Mouse (Mus musculus) liver, embryonic 14.5 days (tissue): Measurements from ENCODE around the gene Rhebl1. TPM values are rescaled to one million over a fixed set of nuclear protein-coding genes. Genes with fewer than 3 reads are reported as not detected.

ENCODE experiments used
- ATAC-seq: fragments of 200-750 bp; cut with Nextera tagmentation; 2 replicates; pipeline ENCODE4 v1.8.0; 2017; ENCODE audit warnings: moderate number of reproducible peaks, mild to moderate bottlenecking, moderate library complexity; ENCODE audit not compliant: insufficient read depth
- DNase-seq, 3 experiments: peaks; one replicate each; pipeline ENCODE4 v3.0.0-alpha.2; 2012 to 2013; ENCODE audit warnings: low read depth in 3 of 3, low spot score in 3 of 3
- H3K27ac ChIP-seq: fragments of 300-500 bp; sonication (generic); 2 replicates; pipeline ENCODE4 v1.5.1; 2014; ENCODE audit warnings: moderate library complexity, mild to moderate bottlenecking, control low read depth, inconsistent platforms
- H3K27me3 ChIP-seq: fragments of 300-500 bp; sonication (generic); 2 replicates; pipeline ENCODE4 v1.6.1; 2014; ENCODE audit warnings: mild to moderate bottlenecking, low read length, moderate library complexity; ENCODE audit not compliant: control insufficient read depth, insufficient read depth
- H3K36me3 ChIP-seq: fragments of 300-500 bp; sonication (generic); replicated peaks from 2 replicates; pipeline ENCODE4 v1.6.1; 2014; ENCODE audit warnings: low read depth; ENCODE audit not compliant: control insufficient read depth, insufficient read depth
- H3K4me1 ChIP-seq, 2 experiments: fragments of 200-500 bp in 1 of 2; fragments of 300-500 bp in 1 of 2; sonication (generic) in 1 of 2; replicated peaks; 2 replicates each; pipeline ENCODE4 v1.6.1; 2012 to 2014; ENCODE audit warnings: antibody characterized with exemption in 1 of 2, inconsistent platforms in 1 of 2, low read length in 1 of 2; ENCODE audit not compliant: control insufficient read depth in 2 of 2, insufficient read depth in 2 of 2
- H3K4me2 ChIP-seq: fragments of 300-500 bp; sonication (generic); 2 replicates; pipeline ENCODE4 v1.6.1; 2014; ENCODE audit warnings: low read depth, mild to moderate bottlenecking, control low read depth, moderate library complexity
- H3K4me3 ChIP-seq, 2 experiments: fragments of 200-500 bp in 1 of 2; fragments of 300-500 bp in 1 of 2; sonication (generic) in 1 of 2; 2 replicates each; pipeline ENCODE4 v1.5.1; 2012 to 2014; ENCODE audit warnings: low read depth in 2 of 2, low read length in 2 of 2, mild to moderate bottlenecking in 2 of 2, control low read depth in 1 of 2, inconsistent platforms in 1 of 2, moderate library complexity in 1 of 2; ENCODE audit not compliant: insufficient read depth in 1 of 2
- H3K9ac ChIP-seq: fragments of 300-500 bp; sonication (generic); replicated peaks from 2 replicates; pipeline ENCODE4 v1.6.1; 2014; ENCODE audit warnings: mild to moderate bottlenecking, control low read depth, moderate library complexity
- H3K9me3 ChIP-seq: fragments of 300-500 bp; sonication (generic); 2 replicates; pipeline ENCODE4 v1.6.1; 2016; ENCODE audit warnings: low read length, mixed read lengths; ENCODE audit not compliant: control insufficient read depth
- CTCF ChIP-seq: IDR thresholded peaks from 2 replicates; pipeline ENCODE4 v1.5.1; 2016; ENCODE audit warnings: antibody characterized with exemption, low read depth, control low read depth
- EP300 ChIP-seq: IDR thresholded peaks from 2 replicates; pipeline ENCODE4 v1.6.1; 2016; ENCODE audit warnings: antibody characterized with exemption, low read depth
- WGBS: fragments of 180-500 bp; shearing (Covaris S2); extraction: QIAGEN DNeasy Blood & Tissue Kit; methylation state at CpG from one replicate; pipeline ENCODE4 v1.1.7; 2014; ENCODE audit not compliant: insufficient replicate concordance; 5-methylcytosine and 5-hydroxymethylcytosine counted together
- polyA plus RNA-seq, 2 experiments: library from polyadenylated mRNA; depleted of rRNA in 1 of 2; stranded (reverse) in 1 of 2; unstranded in 1 of 2; fragments of >200 nt; fragmentation: Nextera tagmentation in 1 of 2; extraction: Ambion mirVana in 1 of 2; gene quantifications; 2 replicates each; pipeline versions ENCODE4 v1.2.1 to v1.2.3; 2012 to 2014

Gene Rhebl1
- polyA plus RNA-seq, 2 experiments: 2.5 to 3.2 TPM

- peak; percentile 54 for ATAC-seq
- WGBS: 6% methylated on average over 6 of the region's 6 CpGs
- Histone ChIP-seq H3K27ac (no peak overlapping the region), H3K4me2 (peak overlapping the region; percentile 47), H3K4me3 (no peak overlapping the region), H3K27me3 (peaks cover 43% of the 10 kb centered on the region), H3K9ac (no peak overlapping the region; the same call in 1 of the 2 replicates), H3K9me3 (no peaks in the 10 kb centered on the region), H3K36me3 (no peaks in the 10 kb centered on the region), H3K4me1 (peaks cover 7 to 21% of the 10 kb centered on the region in 2 experiments; a peak in 3 of 4 replicates)
- TF ChIP-seq EP300: 0 out of 2 replicates have a peak, but pooled peaks have one; percentile 23
- peak; percentile 90 for TF ChIP-seq CTCF
- DNase-seq: peak in 1 of 3 experiments; percentile 53
Observed at GRCm38 (mm10) chr15:98891907-98892606, 2.3 kb downstream of the Rhebl1 start.

GRCm38 (mm10) chr15:98891198-98891742, 3.1 kb downstream of the Rhebl1 start:
- Histone ChIP-seq H3K9ac (no peak overlapping the region), H3K27ac (no peak overlapping the region), H3K4me3 (peak overlapping the region in 1 of 2 experiments; percentile 17; a peak in 1 of 4 replicates), H3K36me3 (no peaks in the 10 kb centered on the region), H3K4me1 (peaks cover 6 to 17% of the 10 kb centered on the region in 2 experiments; a peak in 3 of 4 replicates), H3K27me3 (peaks cover 36% of the 10 kb centered on the region), H3K4me2 (peak overlapping the region; percentile 47), H3K9me3 (no peaks in the 10 kb centered on the region)
- ATAC-seq (peak; percentile 19; the same call in 1 of the 2 replicates), DNase-seq (no peak)
- 21% methylated on average over 19 of the region's 19 CpGs for WGBS
- TF ChIP-seq CTCF (no peak), EP300 (no peak)

- TF ChIP-seq CTCF (no peak), EP300 (no peak)
- Histone ChIP-seq H3K4me2 (no peak overlapping the region), H3K36me3 (no peaks in the 10 kb centered on the region), H3K4me3 (no peak overlapping the region), H3K9ac (no peak overlapping the region), H3K27ac (no peak overlapping the region), H3K4me1 (peaks cover 2 to 13% of the 10 kb centered on the region in 2 experiments; a peak in 3 of 4 replicates), H3K9me3 (no peaks in the 10 kb centered on the region), H3K27me3 (no peaks in the 10 kb centered on the region; the same call in 1 of the 2 replicates)
- DNase-seq (no peak), ATAC-seq (no peak)
- 73% methylated on average over 7 of the region's 7 CpGs for WGBS
Observed at GRCm38 (mm10) chr15:98887526-98887925, 6.8 kb downstream of the Rhebl1 start.

GRCm38 (mm10) chr15:98886667-98887387, 7.5 kb downstream of the Rhebl1 start:
- Histone ChIP-seq H3K9ac (no peak overlapping the region), H3K9me3 (no peaks in the 10 kb centered on the region), H3K27me3 (no peaks in the 10 kb centered on the region; the same call in 1 of the 2 replicates), H3K4me2 (no peak overlapping the region), H3K4me1 (peaks cover 5 to 11% of the 10 kb centered on the region in 2 experiments), H3K4me3 (no peak overlapping the region), H3K27ac (no peak overlapping the region), H3K36me3 (no peaks in the 10 kb centered on the region)
- ATAC-seq (no peak), DNase-seq (no peak)
- TF ChIP-seq EP300 (no peak), CTCF (no peak)
- WGBS: 56% methylated on average over 8 of the region's 8 CpGs

- 67% methylated on average over 1 of the region's 1 CpGs for WGBS
- Histone ChIP-seq H3K9me3 (no peaks in the 10 kb centered on the region), H3K9ac (no peak overlapping the region), H3K4me3 (no peak overlapping the region), H3K36me3 (no peaks in the 10 kb centered on the region), H3K27me3 (no peaks in the 10 kb centered on the region), H3K4me1 (peaks cover 11 to 15% of the 10 kb centered on the region in 2 experiments), H3K27ac (no peak overlapping the region), H3K4me2 (no peak overlapping the region)
- TF ChIP-seq EP300 (no peak), CTCF (no peak)
- DNase-seq: no peak
- no peak for ATAC-seq
Observed at GRCm38 (mm10) chr15:98884106-98884505, 10.2 kb downstream of the Rhebl1 start.
